Mouse (Mus musculus) forebrain, embryonic 10.5 days (tissue): ENCODE data around the gene Mrps18b. TPM values are rescaled to one million over a fixed set of nuclear protein-coding genes. Genes with fewer than 3 reads are reported as not detected.

ENCODE experiments used
- DNase-seq: peaks from one replicate; pipeline ENCODE4 v3.0.0-alpha.2; 2017; ENCODE audit warnings: low spot score; ENCODE audit errors: extremely low spot score
- H3K27ac ChIP-seq: fragments of 300-500 bp; sonication (generic); 2 replicates; pipeline ENCODE4 v1.5.1; 2016; ENCODE audit warnings: mild to moderate bottlenecking
- H3K27me3 ChIP-seq: fragments of 300-500 bp; sonication (generic); 2 replicates; pipeline ENCODE4 v1.6.1; 2016; ENCODE audit warnings: mild to moderate bottlenecking; ENCODE audit not compliant: poor library complexity, severe bottlenecking
- H3K36me3 ChIP-seq: fragments of 300-500 bp; sonication (generic); replicated peaks from 2 replicates; pipeline ENCODE4 v1.6.1; 2016; ENCODE audit warnings: mild to moderate bottlenecking, moderate library complexity
- H3K4me1 ChIP-seq: fragments of 300-500 bp; sonication (generic); 2 replicates; pipeline ENCODE4 v1.6.1; 2016
- H3K4me3 ChIP-seq: fragments of 300-500 bp; sonication (generic); 2 replicates; pipeline ENCODE4 v1.5.1; 2016; ENCODE audit warnings: mild to moderate bottlenecking, moderate library complexity
- H3K9me3 ChIP-seq: fragments of 300-500 bp; sonication (generic); 2 replicates; pipeline ENCODE4 v1.6.1; 2016; ENCODE audit warnings: mild to moderate bottlenecking, moderate library complexity
- WGBS: fragments of 180-500 bp; shearing (Covaris S2); methylation state at CpG from one replicate; pipeline ENCODE4 v1.1.7; 2016; 5-methylcytosine and 5-hydroxymethylcytosine counted together
- microRNA counts: library from miRNA; unstranded; fragments of <30 nt; microRNA quantifications from one replicate; lab custom pipeline; 2017
- microRNA-seq: library from miRNA; unstranded; fragments of <30 nt; microRNA quantifications from one replicate; pipeline ENCODE4, GENCODE M21; 2017
- polyA plus RNA-seq: library from polyadenylated mRNA; unstranded; fragments of >200 nt; fragmentation: Nextera tagmentation; extraction: Ambion mirVana; gene quantifications from 2 replicates; pipeline ENCODE4 v1.2.1, GENCODE M21; 2016

Mrps18b gene
- polyA plus RNA-seq, 1 experiment from 2014 or later: 107 TPM

GRCm38 (mm10) chr17:35866911-35867890 is 49.0 kb downstream of the Mrps18b start:
- H3K27me3 ChIP-seq: no peaks in the 10 kb centered on the region
- H3K36me3 ChIP-seq: peaks cover 59% of the 10 kb centered on the region
- H3K4me1 ChIP-seq: peaks cover 77% of the 10 kb centered on the region
- H3K4me3 ChIP-seq: peak overlapping the region; percentile 77
- peak overlapping the region; percentile 96 for H3K27ac ChIP-seq
- peaks cover 6% of the 10 kb centered on the region for H3K9me3 ChIP-seq
- WGBS: 10% methylated on average over 26 of the region's 26 CpGs
- DNase-seq: peak; percentile 40

GRCm38 (mm10) chr17:35866281-35866831 is 49.8 kb downstream of the Mrps18b start:
- Histone ChIP-seq H3K9me3 (peaks cover 5% of the 10 kb centered on the region), H3K27ac (peak overlapping the region; percentile 96), H3K27me3 (no peaks in the 10 kb centered on the region), H3K4me3 (peak overlapping the region; percentile 77), H3K4me1 (peaks cover 80% of the 10 kb centered on the region), H3K36me3 (peaks cover 53% of the 10 kb centered on the region)
- under 1% methylated on average over 38 of the region's 38 CpGs for WGBS
- DNase-seq: no peak

- Histone ChIP-seq H3K36me3 (peaks cover 46% of the 10 kb centered on the region), H3K27me3 (no peaks in the 10 kb centered on the region), H3K9me3 (no peaks in the 10 kb centered on the region; the same call in 1 of the 2 replicates), H3K4me1 (peaks cover 84% of the 10 kb centered on the region), H3K4me3 (peak within 1 kb of the TSS; percentile 77), H3K27ac (peak within 1 kb of the TSS; percentile 96)
- DNase-seq: peak; percentile 88
- WGBS: under 1% methylated on average over 48 of the region's 48 CpGs
Observed at GRCm38 (mm10) chr17:35865481-35866280, 50.5 kb downstream of the Mrps18b start, which contains the start of gene Ppp1r18. TSS of gene Ppp1r18 (plus strand) at chr17:35865593.

GRCm38 (mm10) chr17:35864832-35865353 is 51.3 kb downstream of the Mrps18b start:
- Histone ChIP-seq H3K27ac (peak overlapping the region; percentile 96), H3K9me3 (no peaks in the 10 kb centered on the region), H3K4me1 (peaks cover 81% of the 10 kb centered on the region), H3K27me3 (no peaks in the 10 kb centered on the region), H3K4me3 (peak overlapping the region; percentile 77), H3K36me3 (peaks cover 40% of the 10 kb centered on the region)
- 19% methylated on average over 10 of the region's 10 CpGs for WGBS
- peak; percentile 25 for DNase-seq

- no peaks in the 10 kb centered on the region for H3K27me3 ChIP-seq
- peaks cover 46% of the 10 kb centered on the region for H3K4me1 ChIP-seq
- H3K9me3 ChIP-seq: no peaks in the 10 kb centered on the region
- H3K27ac ChIP-seq: peak within 1 kb of the TSS; percentile 97
- DNase-seq: peak; percentile 92
- WGBS: under 1% methylated on average over 47 of the region's 47 CpGs
- H3K4me3 ChIP-seq: peak within 1 kb of the TSS; percentile 82
- H3K36me3 ChIP-seq: peaks cover 57% of the 10 kb centered on the region
Observed at GRCm38 (mm10) chr17:35861198-35861857, 54.9 kb downstream of the Mrps18b start, which contains the start of gene Nrm. TSS of gene Nrm (plus strand) at chr17:35861318.

GRCm38 (mm10) chr17:35860831-35861197 is 55.4 kb downstream of the Mrps18b start:
- H3K27ac ChIP-seq: peak overlapping the region; percentile 97
- H3K4me3 ChIP-seq: peak overlapping the region; percentile 82
- no peak for DNase-seq
- WGBS: 9% methylated on average over 12 of the region's 12 CpGs
- no peaks in the 10 kb centered on the region for H3K27me3 ChIP-seq
- H3K9me3 ChIP-seq: no peaks in the 10 kb centered on the region
- peaks cover 60% of the 10 kb centered on the region for H3K36me3 ChIP-seq
- peaks cover 42% of the 10 kb centered on the region for H3K4me1 ChIP-seq

MicroRNA genes within 50 kb of the gene (microRNA counts, 519-probe panel; counts per million panel counts)
- microRNA mmu-miR-1894-3p (lab: Ali Mortazavi, UCI): 341 counts per million, percentile 65 among the panel's probes with 10 or more counts
- microRNA mmu-miR-1894-5p (lab: Ali Mortazavi, UCI): 341 counts per million, percentile 65 among the panel's probes with 10 or more counts
- 341 counts per million, percentile 65 among the panel's probes with 10 or more counts for microRNA mmu-miR-877 (lab: Ali Mortazavi, UCI)

Small RNAs within 50 kb of the gene (microRNA-seq; reads per million reads assigned to microRNA genes)
- gene Gm28033 (1.5 reads per million), gene Mir1894 (not detected), gene Mir877 (251 reads per million, percentile 56 among the genes with 10 or more reads in this experiment)

Other genes with a start within 250 kb of the Mrps18b start
- 19.3 and 20.2 TPM in 2 replicates for gene Vars2, start 248.8 kb downstream of the Mrps18b start, polyA plus RNA-seq
- gene Gtf2h4, start 242.7 kb downstream of the Mrps18b start, polyA plus RNA-seq: 59.3 and 62.3 TPM in 2 replicates
- gene Ddr1, start 211.8 kb downstream of the Mrps18b start, polyA plus RNA-seq: 105 and 112 TPM in 2 replicates
- 4.6 and 5.3 TPM in 2 replicates for gene Ier3, start 94.7 kb downstream of the Mrps18b start, polyA plus RNA-seq
- 49.7 and 51.6 TPM in 2 replicates for gene Flot1, start 93.2 kb downstream of the Mrps18b start, polyA plus RNA-seq
- 1,607 and 1,608 TPM in 2 replicates for gene Tubb5, start 78.1 kb downstream of the Mrps18b start, polyA plus RNA-seq
- gene Mdc1, start 74.9 kb downstream of the Mrps18b start, polyA plus RNA-seq: 26.9 and 29.3 TPM in 2 replicates
- 81.9 and 84.0 TPM in 2 replicates for gene Nrm, start 55.1 kb downstream of the Mrps18b start, polyA plus RNA-seq
- gene Ppp1r18, start 50.8 kb downstream of the Mrps18b start, polyA plus RNA-seq: 21.3 and 21.6 TPM in 2 replicates
- gene Dhx16, start 36.6 kb downstream of the Mrps18b start, polyA plus RNA-seq: 59.6 and 60.3 TPM in 2 replicates
- 29.8 and 32.4 TPM in 2 replicates for gene 2310061I04Rik, start 19.0 kb downstream of the Mrps18b start, polyA plus RNA-seq
- gene Atat1, start 6.3 kb downstream of the Mrps18b start, polyA plus RNA-seq: 102 and 105 TPM in 2 replicates
- gene Ppp1r10, start within 50 bp of the Mrps18b start, polyA plus RNA-seq: 60.5 and 61.5 TPM in 2 replicates
- 114 and 129 TPM in 2 replicates for gene Abcf1, start 53.4 kb upstream of the Mrps18b start, polyA plus RNA-seq
- 66.9 and 68.8 TPM in 2 replicates for gene Gnl1, start 63.5 kb upstream of the Mrps18b start, polyA plus RNA-seq
- 45.6 and 48.3 TPM in 2 replicates for gene Prr3, start 63.8 kb upstream of the Mrps18b start, polyA plus RNA-seq
- 3.1 and 3.5 TPM in 2 replicates for gene H2-T24, start 104.2 kb upstream of the Mrps18b start, polyA plus RNA-seq
- gene H2-T23, start 116.5 kb upstream of the Mrps18b start, polyA plus RNA-seq: 2.1 and 3.3 TPM in 2 replicates
- gene H2-T22, start 126.4 kb upstream of the Mrps18b start, polyA plus RNA-seq: 6.8 and 8.1 TPM in 2 replicates
- gene Gm6034, start 126.6 kb upstream of the Mrps18b start, polyA plus RNA-seq: not detected in 2 replicates
- not detected in 2 replicates for gene Gm11127, start 142.0 kb upstream of the Mrps18b start, polyA plus RNA-seq
- gene Gm19684, start 205.3 kb upstream of the Mrps18b start, polyA plus RNA-seq: not detected in 2 replicates
- gene Gm7030, start 213.0 kb upstream of the Mrps18b start, polyA plus RNA-seq: not detected in 2 replicates